Mouse (Mus musculus) neural tube, embryonic 12.5 days (tissue): ENCODE data around the gene Cep44. TPM values are rescaled to one million over a fixed set of nuclear protein-coding genes. Genes with fewer than 3 reads are reported as not detected.

ENCODE experiments used
- microRNA-seq: library from miRNA; unstranded; fragments of <30 nt; microRNA quantifications from one replicate; pipeline ENCODE4, GENCODE M21; 2017
- polyA plus RNA-seq: library from polyadenylated mRNA; unstranded; fragments of >200 nt; fragmentation: Nextera tagmentation; extraction: Ambion mirVana; gene quantifications from 2 replicates; pipeline ENCODE4 v1.2.1, GENCODE M21; 2016

Cep44 gene
- polyA plus RNA-seq, 1 experiment from 2014 or later, result 35.4 TPM

Small RNA genes within 50 kb of the gene (microRNA-seq; reads per million reads assigned to microRNA genes)
- not detected for gene Gm25992

Other genes starting within 250 kb of the Cep44 start
- 36.0 and 42.2 TPM in 2 replicates for gene Fbxo8, start within 50 bp of the Cep44 start, polyA plus RNA-seq